Mouse (Mus musculus) ES-E14 (cell line): ENCODE results near the gene 1700008O03Rik.

Experiments
- CHD2 ChIP-seq: IDR thresholded peaks from 2 replicates; pipeline ENCODE4 v1.6.1; 2014; ENCODE audit warnings: mild to moderate bottlenecking, low read depth, low read length, inconsistent platforms
- HCFC1 ChIP-seq: IDR thresholded peaks from 2 replicates; pipeline ENCODE4 v1.6.1; 2012; ENCODE audit warnings: low read length, inconsistent platforms, borderline replicate concordance; ENCODE audit not compliant: insufficient read depth
- MAFK ChIP-seq: IDR thresholded peaks from 2 replicates; pipeline ENCODE4 v1.6.1; 2014; ENCODE audit warnings: mild to moderate bottlenecking, low read depth, low read length, inconsistent platforms; ENCODE audit not compliant: insufficient read depth
- ZC3H11A ChIP-seq: IDR thresholded peaks from 2 replicates; pipeline ENCODE4 v1.6.1; 2012; ENCODE audit warnings: low read depth, mild to moderate bottlenecking, inconsistent platforms, low read length, borderline replicate concordance
- ZNF384 ChIP-seq: IDR thresholded peaks from 2 replicates; pipeline ENCODE4 v1.6.1; 2012; ENCODE audit warnings: low read depth, low read length, inconsistent platforms

- TF ChIP-seq ZNF384 (no peak), CHD2 (no peak), HCFC1 (no peak), ZC3H11A (no peak), MAFK (no peak)
These were observed 49.3 kb downstream of the 1700008O03Rik start for GRCm38 (mm10) chr7:44336046-44337021.
